Mouse (Mus musculus) naive thymus-derived CD4-positive, alpha-beta T cell, adult 5 months (primary cell): ENCODE results near the gene Rcl1. TPM values are rescaled to one million over a fixed set of nuclear protein-coding genes. Genes with fewer than 3 reads are reported as not detected.

Experiments
- polyA plus RNA-seq: library from polyadenylated mRNA; unstranded; fragments of 100-300 nt; shearing (Covaris generic); gene quantifications from one replicate; pipeline ENCODE4 v1.2.1, GENCODE M21; 2017

Rcl1 gene
- polyA plus RNA-seq, result 64.3 TPM

DNA sequence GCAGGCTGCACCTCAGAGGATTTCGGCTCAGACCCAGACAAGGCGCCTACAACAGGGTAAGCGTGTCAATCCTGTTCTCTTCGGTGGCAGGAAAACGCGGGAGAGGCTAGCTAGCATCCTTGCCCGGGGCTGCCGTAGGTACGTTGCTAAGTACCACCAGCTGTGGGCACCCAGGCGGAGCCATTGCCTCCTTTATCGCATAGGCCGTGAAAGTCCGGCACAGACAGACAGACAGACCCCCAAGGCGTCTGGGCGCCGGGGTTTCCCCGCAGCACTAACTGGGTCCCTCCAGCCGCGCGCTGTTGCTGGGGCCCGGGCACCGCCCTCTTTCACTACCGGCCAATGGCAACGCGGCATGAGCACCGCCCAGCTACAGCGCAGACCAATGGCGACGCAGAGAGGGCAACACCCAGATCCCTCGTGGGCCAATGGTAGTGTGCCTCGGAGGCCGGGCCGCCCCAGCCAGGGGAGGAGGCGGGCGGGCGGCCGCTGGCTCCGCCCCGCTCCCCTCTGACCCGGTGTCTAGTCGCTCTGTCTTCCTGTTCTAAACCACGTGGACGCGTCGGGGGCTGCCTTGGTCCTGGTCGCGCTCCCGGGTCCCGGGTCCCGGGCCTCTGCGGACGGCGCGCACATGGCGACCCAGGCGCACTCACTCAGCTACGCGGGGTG lies at the start of gene Rcl1:
TSS of gene Rcl1 (plus strand) at position 502 of the 669 bp plus-strand sequence.

Other genes with a start within 250 kb of the Rcl1 start
- 14.1 TPM for gene Plpp6, start 137.4 kb upstream of the Rcl1 start, polyA plus RNA-seq
- not detected for gene 4430402I18Rik, start 133.6 kb upstream of the Rcl1 start, polyA plus RNA-seq
- 57.6 TPM for gene Cdc37l1, start 111.0 kb upstream of the Rcl1 start, polyA plus RNA-seq
- gene Ak3, start 53.4 kb upstream of the Rcl1 start, polyA plus RNA-seq, result 25.7 TPM
- 85.4 TPM for gene Jak2, start 150.5 kb downstream of the Rcl1 start, polyA plus RNA-seq
- 12.9 TPM for gene Insl6, start 224.0 kb downstream of the Rcl1 start, polyA plus RNA-seq
- gene Rln1, start 233.3 kb downstream of the Rcl1 start, polyA plus RNA-seq, result not detected